Mouse (Mus musculus): ENCODE measurements at regions not wholly inside any gene's neighbourhood (a gene's known extent, or its start where the extent isn't known, plus 50 kb on each side); places are given as distances from the start of the nearest gene placed in this dataset.

DNA sequence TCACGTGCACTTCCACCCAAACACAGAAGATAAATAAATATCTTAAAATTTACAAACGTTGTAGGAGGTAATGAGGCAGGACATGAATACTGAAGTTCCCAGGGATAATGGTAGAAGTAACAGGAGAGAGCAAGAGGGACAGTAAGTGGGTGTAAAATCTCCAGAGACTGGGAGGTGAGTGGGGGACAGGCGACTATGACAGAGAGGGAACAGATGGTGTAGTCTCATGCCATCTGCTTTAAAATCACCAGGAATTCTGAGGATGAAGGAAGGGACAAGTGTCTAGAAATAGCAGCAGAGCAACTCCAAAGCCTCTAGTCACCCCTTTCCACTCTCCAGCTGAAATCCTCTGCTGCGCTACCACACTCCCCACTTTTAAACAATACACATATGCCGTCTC, 175.8 kb upstream of the Mpped2 start:
- TF ChIP-seq ZNF384 (IDR thresholded peaks at IDR 0.05; ENCODE audit: low read depth, low read length), result no peak
- no peak for TF ChIP-seq TAL1 (IDR thresholded peaks at IDR 0.05; ENCODE audit: low read length)
- TF ChIP-seq HCFC1 (IDR thresholded peaks at IDR 0.05; ENCODE audit: low read depth, low read length), result no peak
- TF ChIP-seq MEF2A (IDR thresholded peaks at IDR 0.05; ENCODE audit: extremely low read depth, insufficient replicate concordance, low read depth, low read length, poor library complexity, severe bottlenecking), result no peak
- TF ChIP-seq ETS1 (IDR thresholded peaks at IDR 0.05; ENCODE audit: low read depth, low read length), result no peak
- TF ChIP-seq POLR2A (IDR thresholded peaks at IDR 0.05; ENCODE audit: control insufficient read depth in 1 of 2, insufficient read depth in 1 of 2, low read depth in 1 of 2, low read length in 2 of 2, poor library complexity in 1 of 2), result no peak
- TF ChIP-seq JUND (IDR thresholded peaks at IDR 0.05; ENCODE audit: low read depth, low read length), result no peak
- no peak for TF ChIP-seq CTCF (IDR thresholded peaks at IDR 0.05 in 2 of 3, conservative IDR thresholded peaks at IDR 0.05 in 1 of 3; ENCODE audit: control insufficient read depth in 1 of 3, insufficient read depth in 1 of 3, low read depth in 2 of 3, low read length in 3 of 3, poor library complexity in 1 of 3, severe bottlenecking in 1 of 3)
- no peak for TF ChIP-seq EP300 (IDR thresholded peaks at IDR 0.05; ENCODE audit: low read depth in 1 of 2, low read length in 2 of 2)
- TF ChIP-seq POLR2AphosphoS2 (IDR thresholded peaks at IDR 0.05; ENCODE audit: low read length), result no peak
- TF ChIP-seq E2F4 (IDR thresholded peaks at IDR 0.05; ENCODE audit: borderline replicate concordance, low read depth, low read length), result no peak
- TF ChIP-seq USF1 (IDR thresholded peaks at IDR 0.05; ENCODE audit: low read depth, low read length), result no peak
